Mouse (Mus musculus): ENCODE data around the gene Mtmr12. TPM values are rescaled to one million over a fixed set of nuclear protein-coding genes. Genes with fewer than 3 reads are reported as not detected.
"Not testable (repeated sequence)": the region's sequence is repeated elsewhere in the genome, so short reads cannot be mapped to it uniquely, and the experiment has no call there.

Mtmr12 gene
- polyA plus RNA-seq, 1 experiment from 2014 or later = 24.8 TPM

- H3K9me3 ChIP-seq (ENCODE audit: control insufficient read depth, low read length) = no peaks in the 10 kb centered on the region
- H3K4me2 ChIP-seq (ENCODE audit: low read depth, severe bottlenecking) = no peak overlapping the region
- no peak overlapping the region for H3K4me3 ChIP-seq (ENCODE audit: low read depth, low read length)
- DNase-seq (ENCODE audit: low spot score) (no peak), ATAC-seq (ENCODE audit: insufficient number of reproducible peaks, low FRiP score, low TSS enrichment, low read depth) (no peak)
- no peaks in the 10 kb centered on the region for H3K27me3 ChIP-seq (ENCODE audit: control insufficient read depth, insufficient read depth, low read length)
- no peak overlapping the region for H3K9ac ChIP-seq (ENCODE audit: low read length)
- no peaks in the 10 kb centered on the region for H3K36me3 ChIP-seq (ENCODE audit: control insufficient read depth, insufficient read depth, low read length)
- H3K27ac ChIP-seq (replicated peaks; ENCODE audit: low read depth, low read length) = no peak overlapping the region
- H3K4me1 ChIP-seq (ENCODE audit: control insufficient read depth, insufficient read depth, low read length) = peaks cover 23% of the 10 kb centered on the region
- WGBS = 88% methylated on average over 6 of the region's 6 CpGs
These were observed 7.5 kb upstream of the Mtmr12 start for GRCm38 (mm10) chr15:12197361-12197760.

- Histone ChIP-seq H3K4me1 (ENCODE audit: control insufficient read depth, insufficient read depth, low read length) (peaks cover 13% of the 10 kb centered on the region), H3K9ac (ENCODE audit: low read length) (no peak overlapping the region), H3K4me2 (ENCODE audit: low read depth, severe bottlenecking) (no peak overlapping the region), H3K4me3 (ENCODE audit: low read depth, low read length) (no peak overlapping the region), H3K9me3 (ENCODE audit: control insufficient read depth, low read length) (no peaks in the 10 kb centered on the region), H3K36me3 (ENCODE audit: control insufficient read depth, insufficient read depth, low read length) (no peaks in the 10 kb centered on the region), H3K27me3 (ENCODE audit: control insufficient read depth, insufficient read depth, low read length) (no peaks in the 10 kb centered on the region), H3K27ac (replicated peaks; ENCODE audit: low read depth, low read length) (no peak overlapping the region)
- 93% methylated on average over 7 of the region's 7 CpGs for WGBS
- no peak for DNase-seq (ENCODE audit: low spot score)
- ATAC-seq (ENCODE audit: insufficient number of reproducible peaks, low FRiP score, low TSS enrichment, low read depth) = no peak
These were observed 4.8 kb upstream of the Mtmr12 start for GRCm38 (mm10) chr15:12200021-12200420.

- Histone ChIP-seq H3K4me1 (ENCODE audit: control insufficient read depth, insufficient read depth, low read length) (peaks cover 17% of the 10 kb centered on the region), H3K9ac (ENCODE audit: low read length) (no peak overlapping the region), H3K4me3 (ENCODE audit: low read depth, low read length) (no peak overlapping the region), H3K27ac (replicated peaks; ENCODE audit: low read depth, low read length) (no peak overlapping the region), H3K36me3 (ENCODE audit: control insufficient read depth, insufficient read depth, low read length) (no peaks in the 10 kb centered on the region), H3K27me3 (ENCODE audit: control insufficient read depth, insufficient read depth, low read length) (no peaks in the 10 kb centered on the region), H3K9me3 (ENCODE audit: control insufficient read depth, low read length) (no peaks in the 10 kb centered on the region), H3K4me2 (ENCODE audit: low read depth, severe bottlenecking) (no peak overlapping the region)
- DNase-seq (ENCODE audit: low spot score) = no peak
- no peak for ATAC-seq (ENCODE audit: insufficient number of reproducible peaks, low FRiP score, low TSS enrichment, low read depth)
These were observed 3.0 kb upstream of the Mtmr12 start for GRCm38 (mm10) chr15:12201856-12202255.

GRCm38 (mm10) chr15:12202456-12202855, 2.4 kb upstream of the Mtmr12 start:
- peaks cover 17% of the 10 kb centered on the region for H3K4me1 ChIP-seq (ENCODE audit: control insufficient read depth, insufficient read depth, low read length)
- no peak for ATAC-seq (ENCODE audit: insufficient number of reproducible peaks, low FRiP score, low TSS enrichment, low read depth)

GRCm38 (mm10) chr15:12203008-12203407, 1.8 kb upstream of the Mtmr12 start:
- not testable (repeated sequence) for H3K4me3 ChIP-seq (ENCODE audit: low read depth, low read length); ATAC-seq (ENCODE audit: insufficient number of reproducible peaks, low FRiP score, low TSS enrichment, low read depth); H3K36me3 ChIP-seq (ENCODE audit: control insufficient read depth, insufficient read depth, low read length); DNase-seq (ENCODE audit: low spot score); H3K27me3 ChIP-seq (ENCODE audit: control insufficient read depth, insufficient read depth, low read length); H3K9ac ChIP-seq (ENCODE audit: low read length); H3K27ac ChIP-seq (replicated peaks; ENCODE audit: low read depth, low read length); H3K4me2 ChIP-seq (ENCODE audit: low read depth, severe bottlenecking); H3K9me3 ChIP-seq (ENCODE audit: control insufficient read depth, low read length)
- peaks cover 17% of the 10 kb centered on the region for H3K4me1 ChIP-seq (ENCODE audit: control insufficient read depth, insufficient read depth, low read length)
- WGBS = 95% methylated on average over 5 of the region's 5 CpGs

More at GRCm38 (mm10) chr15:12202456-12202855, 2.4 kb upstream of the Mtmr12 start:
- no peak for DNase-seq (ENCODE audit: low spot score)
- WGBS = 84% methylated on average over 3 of the region's 3 CpGs
- Histone ChIP-seq H3K4me3 (ENCODE audit: low read depth, low read length) (no peak overlapping the region), H3K9me3 (ENCODE audit: control insufficient read depth, low read length) (no peaks in the 10 kb centered on the region), H3K36me3 (ENCODE audit: control insufficient read depth, insufficient read depth, low read length) (no peaks in the 10 kb centered on the region), H3K9ac (ENCODE audit: low read length) (no peak overlapping the region), H3K27me3 (ENCODE audit: control insufficient read depth, insufficient read depth, low read length) (no peaks in the 10 kb centered on the region), H3K27ac (replicated peaks; ENCODE audit: low read depth, low read length) (no peak overlapping the region), H3K4me2 (ENCODE audit: low read depth, severe bottlenecking) (no peak overlapping the region)

- WGBS = 18% methylated on average over 10 of the region's 10 CpGs
- ATAC-seq (ENCODE audit: insufficient number of reproducible peaks, low FRiP score, low TSS enrichment, low read depth) (no peak), DNase-seq (ENCODE audit: low spot score) (peak; percentile 47)
- Histone ChIP-seq H3K9ac (ENCODE audit: low read length) (peak overlapping the region; percentile 44), H3K4me1 (ENCODE audit: control insufficient read depth, insufficient read depth, low read length) (peaks cover 17% of the 10 kb centered on the region), H3K4me3 (ENCODE audit: low read depth, low read length) (peak overlapping the region; percentile 76), H3K4me2 (ENCODE audit: low read depth, severe bottlenecking) (peak overlapping the region; percentile 54), H3K9me3 (ENCODE audit: control insufficient read depth, low read length) (no peaks in the 10 kb centered on the region), H3K27me3 (ENCODE audit: control insufficient read depth, insufficient read depth, low read length) (no peaks in the 10 kb centered on the region), H3K27ac (replicated peaks; ENCODE audit: low read depth, low read length) (peak overlapping the region; percentile 89), H3K36me3 (ENCODE audit: control insufficient read depth, insufficient read depth, low read length) (no peaks in the 10 kb centered on the region; the same call in 1 of the 2 replicates)
These were observed 1.1 kb upstream of the Mtmr12 start for GRCm38 (mm10) chr15:12203512-12204318.

- Histone ChIP-seq H3K9ac (ENCODE audit: low read length) (peak overlapping the region; percentile 89), H3K4me2 (ENCODE audit: low read depth, severe bottlenecking) (peak overlapping the region; percentile 54), H3K36me3 (ENCODE audit: control insufficient read depth, insufficient read depth, low read length) (no peaks in the 10 kb centered on the region; the same call in 1 of the 2 replicates), H3K4me3 (ENCODE audit: low read depth, low read length) (peak overlapping the region; percentile 76), H3K27me3 (ENCODE audit: control insufficient read depth, insufficient read depth, low read length) (no peaks in the 10 kb centered on the region), H3K4me1 (ENCODE audit: control insufficient read depth, insufficient read depth, low read length) (peaks cover 17% of the 10 kb centered on the region), H3K9me3 (ENCODE audit: control insufficient read depth, low read length) (no peaks in the 10 kb centered on the region), H3K27ac (replicated peaks; ENCODE audit: low read depth, low read length) (peak overlapping the region; percentile 64; the same call in 1 of the 2 replicates)
- ATAC-seq (ENCODE audit: insufficient number of reproducible peaks, low FRiP score, low TSS enrichment, low read depth) (peak; percentile 73), DNase-seq (ENCODE audit: low spot score) (peak; percentile 56)
- WGBS = 1% methylated on average over 65 of the region's 73 CpGs
These were observed 503 bp downstream of the Mtmr12 start for GRCm38 (mm10) chr15:12205160-12205901.

GRCm38 (mm10) chr15:12205902-12206645, 1.2 kb downstream of the Mtmr12 start:
- DNase-seq (ENCODE audit: low spot score) (no peak), ATAC-seq (ENCODE audit: insufficient number of reproducible peaks, low FRiP score, low TSS enrichment, low read depth) (no peak)
- Histone ChIP-seq H3K9ac (ENCODE audit: low read length) (no peak overlapping the region; the same call in 1 of the 2 replicates), H3K4me3 (ENCODE audit: low read depth, low read length) (peak overlapping the region; percentile 76), H3K4me2 (ENCODE audit: low read depth, severe bottlenecking) (peak overlapping the region; percentile 54), H3K4me1 (ENCODE audit: control insufficient read depth, insufficient read depth, low read length) (peaks cover 17% of the 10 kb centered on the region), H3K9me3 (ENCODE audit: control insufficient read depth, low read length) (no peaks in the 10 kb centered on the region), H3K27me3 (ENCODE audit: control insufficient read depth, insufficient read depth, low read length) (no peaks in the 10 kb centered on the region), H3K36me3 (ENCODE audit: control insufficient read depth, insufficient read depth, low read length) (no peaks in the 10 kb centered on the region; the same call in 1 of the 2 replicates), H3K27ac (replicated peaks; ENCODE audit: low read depth, low read length) (no peak overlapping the region)
- WGBS = 45% methylated on average over 14 of the region's 14 CpGs
